Mouse (Mus musculus): ENCODE measurements around the gene Ikzf2.
A peak's percentile ranks its signal among the peaks of the same experiment; 100 is the strongest.

Ikzf2 gene

DNA sequence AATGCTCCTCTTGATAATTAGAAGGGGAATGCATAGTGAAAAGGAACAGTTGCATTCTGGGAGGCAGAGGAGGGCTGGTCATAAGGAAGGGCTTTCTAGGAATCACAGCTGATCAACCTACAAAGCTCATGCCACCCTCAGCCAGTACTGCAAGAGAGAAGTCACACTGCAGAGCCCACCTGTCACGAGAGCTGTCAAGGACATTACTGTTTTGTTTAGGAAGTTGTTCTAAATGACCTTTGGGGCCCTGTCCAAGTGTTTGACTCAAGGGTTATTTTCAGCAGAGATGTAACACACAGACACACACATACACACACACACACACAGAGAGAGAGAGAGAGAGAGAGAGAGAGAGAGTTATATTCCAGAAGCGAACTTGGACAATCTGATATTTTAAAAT, 27.3 kb downstream of the Ikzf2 start:
- DNase-seq (ENCODE audit: low read depth), result no peak

DNA sequence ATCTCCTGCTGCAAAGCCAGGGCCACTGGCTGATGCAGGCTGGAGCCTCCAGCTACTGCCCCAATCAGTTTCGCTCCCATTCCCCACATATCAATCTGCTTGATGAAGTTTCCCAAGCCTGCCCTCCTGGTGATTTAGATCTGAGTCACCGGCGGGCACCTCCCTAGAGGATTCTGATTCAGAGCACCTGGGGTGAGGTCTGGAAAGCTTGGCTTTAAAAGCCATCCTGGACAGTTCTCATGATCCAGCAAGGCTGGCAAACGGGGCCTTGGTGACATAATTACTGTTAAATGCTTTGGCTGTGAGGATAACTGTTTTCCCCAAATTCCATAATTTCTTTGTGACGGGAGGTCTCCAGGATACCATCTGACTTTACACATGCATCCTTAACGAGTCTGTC, 29.0 kb downstream of the Ikzf2 start:
- DNase-seq (ENCODE audit: low read depth), result no peak

DNA sequence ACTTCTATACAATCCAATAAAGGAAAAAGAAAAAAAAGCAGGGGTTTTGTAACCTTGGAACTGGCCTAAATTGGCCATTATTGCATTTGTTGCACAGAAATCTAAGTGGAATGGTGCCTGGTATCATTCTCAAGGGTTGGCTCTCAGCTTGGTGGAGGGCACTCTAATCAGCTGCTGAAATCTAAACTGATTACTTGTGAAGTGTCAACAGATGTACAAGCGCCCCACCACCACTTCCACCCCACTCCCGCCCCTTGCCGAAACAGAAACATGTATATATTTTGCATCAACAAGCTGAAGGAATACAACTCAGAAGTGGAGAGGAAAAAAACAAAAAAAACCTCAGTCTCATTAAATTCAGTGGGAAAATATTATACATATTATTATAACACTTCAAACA, 29.6 kb downstream of the Ikzf2 start:
- peak; percentile 25 for DNase-seq (ENCODE audit: low read depth)

DNA sequence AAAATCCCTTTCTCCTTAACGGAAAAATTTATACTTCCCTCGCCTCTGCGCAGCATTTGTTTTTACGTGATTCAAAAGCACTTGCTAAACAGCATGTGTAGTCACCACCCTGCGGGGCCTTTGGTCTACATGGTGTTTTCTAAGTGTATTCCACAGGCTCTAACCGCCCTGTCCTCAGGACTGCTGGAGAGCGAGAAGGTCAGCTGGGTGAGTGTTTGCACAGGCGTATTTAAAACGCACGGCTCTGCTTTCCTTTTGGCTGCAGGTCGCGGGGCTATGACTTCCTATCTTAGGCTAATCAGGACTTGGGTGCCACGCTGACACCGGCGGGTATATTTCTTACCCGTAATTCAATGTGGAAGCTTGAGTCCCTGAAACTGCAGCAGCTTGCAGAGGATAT, 30.1 kb downstream of the Ikzf2 start:
- DNase-seq (ENCODE audit: low read depth), result peak; percentile 46

DNA sequence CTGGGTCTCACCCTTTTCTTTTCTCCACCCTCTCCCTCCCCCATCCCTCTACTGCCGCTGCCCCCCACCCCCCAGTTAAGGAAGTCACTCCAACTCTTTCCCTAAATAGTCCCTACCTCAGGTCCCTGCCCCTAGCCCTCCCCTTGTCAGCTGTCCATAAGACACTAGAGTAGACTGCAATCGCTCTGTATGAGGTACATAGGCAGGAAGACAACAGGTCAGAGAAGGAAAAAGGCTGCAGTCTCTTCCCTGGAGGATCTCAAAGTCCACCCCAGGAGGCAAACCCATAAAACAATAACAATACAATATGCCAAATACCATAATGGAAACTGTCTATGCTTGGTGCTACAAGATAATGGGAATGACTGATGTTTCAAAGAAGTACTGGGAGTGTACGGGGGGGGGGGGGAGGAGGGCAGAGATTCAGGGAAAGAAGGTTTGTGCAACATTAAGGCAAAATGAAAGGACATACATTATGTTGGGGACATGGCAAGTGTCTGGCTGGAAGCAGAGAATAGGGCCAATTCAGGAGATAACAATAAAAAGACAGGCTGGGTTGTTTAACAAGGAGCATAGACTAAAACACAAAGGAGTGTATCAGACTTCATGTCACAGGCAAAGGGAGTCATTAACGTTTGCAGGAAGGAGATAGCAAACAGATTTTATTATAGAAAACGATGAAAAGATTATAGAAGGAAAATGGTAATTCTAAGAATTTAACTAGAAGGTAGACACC, 30.8 kb downstream of the Ikzf2 start:
- DNase-seq (ENCODE audit: low read depth), result no peak

DNA sequence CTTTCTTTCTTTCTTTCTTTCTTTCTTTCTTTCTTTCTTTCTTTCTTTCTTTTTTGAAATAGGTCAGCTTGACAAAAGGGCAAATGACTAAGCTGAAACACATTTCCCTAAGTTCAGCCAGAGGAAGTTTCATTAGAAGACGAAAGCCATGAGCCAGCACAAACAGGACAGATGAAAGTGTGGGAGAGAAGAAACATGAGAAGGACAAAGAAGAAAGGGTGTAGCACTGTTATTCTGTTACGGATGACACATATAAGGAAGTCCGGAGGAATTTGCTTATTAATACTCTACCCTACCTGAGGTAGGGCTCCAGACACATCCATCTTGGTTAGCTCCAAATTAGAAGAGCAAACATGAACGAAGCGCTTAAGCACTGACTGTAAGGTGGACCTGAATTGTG, 31.7 kb downstream of the Ikzf2 start:
- DNase-seq (ENCODE audit: low read depth), result no peak

DNA sequence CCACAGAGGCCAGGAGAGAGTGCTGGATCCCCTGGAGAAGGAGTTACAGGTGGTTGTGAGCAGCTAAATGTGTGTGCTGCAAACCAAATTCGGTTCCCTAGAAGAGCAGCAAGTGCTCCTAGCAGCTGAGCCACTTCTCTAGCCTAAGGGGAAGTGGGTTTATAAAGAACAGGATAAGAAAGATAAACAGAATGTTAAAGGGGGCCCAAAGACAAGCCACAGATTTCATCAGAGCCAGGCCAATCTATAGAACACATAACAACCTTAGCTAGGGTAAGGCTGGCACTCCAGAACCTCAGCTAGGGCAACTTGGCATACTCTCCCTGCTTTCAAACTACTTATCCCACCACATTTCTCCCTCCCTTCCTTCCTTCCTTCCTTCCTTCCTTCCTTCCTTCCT, 32.1 kb downstream of the Ikzf2 start:
- DNase-seq (ENCODE audit: low read depth), result no peak

DNA sequence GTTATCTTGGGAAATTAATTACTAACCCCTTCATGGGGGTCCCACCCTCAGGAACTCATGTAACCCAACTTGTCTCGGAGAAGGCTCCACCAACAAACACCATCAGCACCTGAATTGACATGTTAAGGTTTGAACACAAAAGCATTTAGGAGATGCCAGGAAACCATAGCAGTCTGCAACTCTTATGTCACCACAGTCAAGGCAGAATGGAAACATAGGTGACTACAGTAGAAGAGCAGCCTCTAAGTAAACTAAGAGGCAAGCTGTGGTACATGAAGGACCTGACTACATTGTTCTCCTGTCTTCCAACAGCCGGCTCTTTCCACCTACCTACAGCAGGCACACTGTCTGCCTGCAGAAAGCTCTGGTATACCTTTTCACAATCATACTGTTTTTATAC, 33.6 kb downstream of the Ikzf2 start:
- no peak for DNase-seq (ENCODE audit: low read depth)

DNA sequence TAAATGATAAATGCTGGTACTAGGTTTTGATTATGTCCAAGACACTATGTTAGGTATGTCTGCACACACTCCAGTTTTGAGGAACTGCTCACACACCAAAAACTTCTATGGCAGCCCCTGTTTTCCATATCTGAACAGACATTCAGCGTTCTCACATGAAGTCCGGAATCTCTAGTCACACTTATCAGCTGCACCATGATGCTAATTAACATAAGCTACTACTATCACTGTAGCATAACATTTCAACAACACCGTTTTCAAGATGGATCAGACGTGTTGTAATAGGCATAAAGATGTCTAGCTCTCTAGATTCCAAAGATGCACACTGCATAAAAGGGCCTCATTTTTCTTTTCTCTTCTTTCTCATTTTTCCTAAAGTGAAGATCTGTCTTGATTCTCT, 43.9 kb downstream of the Ikzf2 start:
- no peak for DNase-seq (ENCODE audit: low read depth)

DNA sequence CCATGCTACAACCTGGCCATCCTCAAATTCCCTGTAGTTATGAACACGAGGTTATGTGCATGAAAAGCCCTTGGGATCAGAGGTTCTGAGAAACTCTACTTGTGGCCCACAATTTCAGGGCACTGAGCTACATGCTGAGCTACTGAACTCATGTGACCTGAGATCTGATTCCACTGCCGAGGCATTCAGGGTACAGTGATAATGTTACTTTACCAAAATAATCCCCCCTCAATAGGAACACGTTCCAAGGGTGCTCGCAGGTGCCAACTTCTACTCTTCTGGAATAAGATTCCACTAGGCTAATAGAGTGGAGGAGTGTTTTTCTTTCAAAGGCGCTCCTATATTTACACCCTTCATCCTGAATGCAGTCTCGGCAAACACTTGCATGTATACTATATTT, 45.1 kb downstream of the Ikzf2 start:
- DNase-seq (ENCODE audit: low read depth), result no peak

DNA sequence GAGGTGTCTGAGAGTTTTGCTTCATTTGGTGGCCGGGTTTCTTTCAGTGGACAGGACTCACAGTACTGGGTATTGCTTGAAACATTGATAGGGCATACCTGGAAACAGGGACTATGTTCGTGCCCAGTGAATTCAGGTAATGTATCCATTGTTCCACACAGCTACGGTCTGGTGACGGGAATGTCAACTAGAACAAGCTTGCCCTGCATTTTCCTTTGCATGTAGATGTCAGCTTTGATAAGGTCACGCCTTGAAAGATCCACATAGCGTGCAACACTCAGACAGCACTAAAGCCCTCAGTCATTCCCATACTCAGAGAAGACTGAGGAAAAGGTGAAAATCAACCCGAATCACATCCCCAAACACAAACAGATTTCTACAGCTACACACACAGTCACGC, 48.7 kb downstream of the Ikzf2 start:
- peak; percentile 22 for DNase-seq (ENCODE audit: low read depth)

DNA sequence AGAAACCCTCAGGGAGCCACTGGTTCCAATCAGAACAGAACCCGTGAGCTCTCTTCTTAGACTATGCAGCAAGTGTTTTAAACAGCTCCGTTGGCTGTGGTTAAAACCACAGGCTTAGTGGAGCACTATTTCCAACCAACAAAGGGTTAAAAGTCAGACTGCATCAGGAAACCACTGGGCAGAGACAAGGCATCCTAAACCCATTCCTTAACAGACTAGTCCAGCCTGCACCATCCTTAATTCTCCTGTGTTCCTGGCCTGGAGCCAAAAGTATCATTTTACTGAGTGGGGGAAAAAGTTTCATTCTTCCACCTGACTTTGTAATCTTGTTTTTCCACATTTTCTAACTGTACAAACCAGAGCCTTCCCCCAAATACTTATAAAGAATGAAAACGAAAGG, 49.1 kb downstream of the Ikzf2 start:
- DNase-seq (ENCODE audit: low read depth), result no peak

DNA sequence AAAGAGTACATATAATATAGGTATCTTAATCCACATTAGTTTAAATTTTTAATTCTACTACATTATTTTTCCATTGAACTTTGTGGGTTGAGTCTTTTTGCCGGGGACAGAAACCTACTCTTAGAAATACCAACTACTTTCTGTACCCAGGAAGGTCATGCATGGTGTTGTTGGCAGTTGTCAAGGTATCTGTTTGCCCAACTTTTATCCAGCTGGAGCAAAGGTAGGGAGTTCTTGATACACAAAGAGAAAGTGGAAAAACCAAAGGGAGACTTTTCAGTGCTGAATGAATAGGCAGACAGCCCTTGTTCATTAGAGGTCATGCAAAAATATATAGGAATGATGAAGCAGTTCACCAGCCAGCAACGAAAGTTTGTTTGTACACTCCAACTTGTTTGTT, 52.8 kb downstream of the Ikzf2 start:
- DNase-seq (ENCODE audit: low read depth), result no peak

DNA sequence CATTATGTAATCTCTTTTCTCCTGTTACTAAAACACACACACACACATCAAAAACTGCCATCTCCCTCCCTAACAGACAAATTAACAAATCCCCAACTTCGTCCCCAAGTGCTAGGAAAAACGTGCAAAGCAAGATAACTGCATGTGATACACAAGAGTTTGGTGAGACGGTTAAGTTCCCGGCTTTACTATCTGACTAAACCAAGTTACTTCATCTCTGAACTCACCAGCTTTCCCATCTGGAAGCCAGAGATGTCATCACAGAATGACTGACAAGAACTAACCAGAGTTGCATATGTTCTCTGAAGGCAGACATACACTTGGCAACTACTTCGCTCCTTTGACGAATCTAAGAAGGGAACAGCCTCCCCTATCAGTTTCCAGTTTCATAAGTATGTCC, 56.5 kb downstream of the Ikzf2 start:
- DNase-seq (ENCODE audit: low read depth), result no peak

DNA sequence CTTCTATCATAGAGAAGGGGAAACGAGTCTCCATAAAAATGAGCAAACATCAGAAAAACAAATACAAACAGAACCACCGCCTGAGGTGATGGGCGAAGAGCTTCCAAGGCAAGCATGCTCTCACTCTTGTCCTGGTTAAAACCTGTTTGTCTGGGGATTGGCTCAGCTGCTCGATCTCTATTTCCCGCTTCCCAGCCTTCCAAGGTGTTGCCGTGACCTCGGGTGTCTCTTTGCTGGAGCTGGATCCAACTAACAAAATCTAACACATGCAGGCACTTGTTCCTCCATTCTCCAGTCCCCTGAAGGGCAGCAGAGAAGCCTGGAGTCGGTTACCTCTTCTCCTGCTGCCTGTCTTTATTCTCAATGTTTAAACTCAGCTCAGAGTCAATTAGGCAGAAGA, 57.5 kb downstream of the Ikzf2 start:
- no peak for DNase-seq (ENCODE audit: low read depth)

DNA sequence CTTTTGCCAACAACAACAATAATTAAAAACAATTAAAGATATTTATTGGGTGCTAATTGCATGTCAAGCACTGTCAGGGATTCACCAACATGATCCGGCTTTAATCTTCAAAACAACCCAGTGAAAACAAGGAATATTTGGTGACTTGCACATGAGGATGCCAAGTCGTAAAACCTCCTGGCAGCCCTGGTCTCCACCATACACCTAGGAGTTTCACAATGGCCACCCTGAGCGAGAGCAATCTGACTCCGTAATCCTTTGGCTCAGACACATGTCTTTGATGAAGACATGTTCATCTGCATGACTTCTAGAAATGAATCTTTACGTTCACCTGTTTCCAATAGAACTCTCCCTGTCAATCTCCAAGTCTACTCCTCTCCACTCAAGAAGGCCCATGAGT, 75.0 kb downstream of the Ikzf2 start:
- DNase-seq (ENCODE audit: low read depth), result no peak

DNA sequence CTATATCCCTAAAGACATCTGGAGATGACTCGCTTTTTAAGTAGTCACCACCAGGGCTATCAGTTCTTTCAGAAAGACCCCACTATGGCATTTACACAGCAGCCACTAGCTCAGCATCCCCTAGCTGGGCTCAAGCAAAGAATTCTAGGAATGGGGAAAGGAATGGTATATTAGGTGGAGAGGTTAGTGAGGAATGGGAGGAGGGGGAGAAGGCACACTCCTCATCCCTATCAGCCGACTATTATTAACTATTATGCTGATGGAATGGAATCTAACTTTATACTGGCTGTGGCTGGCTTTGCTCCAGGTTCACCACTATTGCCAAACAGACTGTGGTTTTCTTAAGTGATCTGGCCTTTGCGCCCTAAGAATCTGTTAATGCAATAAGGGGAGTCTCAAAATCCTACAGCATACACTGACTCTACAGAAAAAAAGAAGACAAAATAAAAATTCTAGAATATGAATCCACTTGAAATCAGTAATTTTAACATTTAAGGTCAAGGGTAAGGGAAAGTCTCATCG, 75.8 kb downstream of the Ikzf2 start:
- no peak for DNase-seq (ENCODE audit: low read depth)

DNA sequence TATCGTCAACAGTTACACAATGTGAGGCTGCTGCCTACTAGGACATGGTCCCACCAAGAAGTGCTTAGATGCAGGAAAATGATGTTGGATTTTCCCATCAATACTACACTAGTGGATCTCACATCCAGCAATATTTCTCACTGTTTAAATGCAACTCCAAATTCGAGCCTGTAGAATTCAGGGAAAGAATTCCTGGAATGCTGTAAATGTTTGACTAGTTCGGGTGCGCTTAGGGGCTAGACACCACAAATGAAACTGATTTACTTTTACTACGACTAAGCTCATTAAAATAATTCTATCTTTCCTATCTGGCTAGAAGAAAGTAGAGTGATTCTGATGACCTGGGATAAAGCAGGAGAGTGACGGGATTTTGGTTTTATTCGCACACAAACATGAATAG, 76.3 kb downstream of the Ikzf2 start:
- no peak for DNase-seq (ENCODE audit: low read depth)

DNA sequence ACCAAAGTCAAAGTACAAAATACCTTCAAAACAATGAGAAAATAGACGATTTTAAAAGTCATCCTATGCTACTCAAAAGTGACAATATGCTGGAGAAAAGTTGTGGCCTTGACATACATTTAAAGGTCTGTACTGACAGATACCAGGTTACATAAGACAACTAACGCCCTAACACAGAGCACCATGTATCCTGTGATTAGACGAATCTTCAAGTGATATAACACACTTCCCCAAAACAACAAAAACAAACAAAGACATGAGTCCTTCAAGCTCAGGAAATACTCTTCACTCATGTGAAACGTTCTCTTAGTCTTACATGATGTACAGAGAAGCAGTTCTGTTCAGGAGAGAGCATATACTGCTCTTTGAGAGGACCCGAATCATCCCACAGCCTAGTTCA, 78.2 kb downstream of the Ikzf2 start:
- no peak for DNase-seq (ENCODE audit: low read depth)

DNA sequence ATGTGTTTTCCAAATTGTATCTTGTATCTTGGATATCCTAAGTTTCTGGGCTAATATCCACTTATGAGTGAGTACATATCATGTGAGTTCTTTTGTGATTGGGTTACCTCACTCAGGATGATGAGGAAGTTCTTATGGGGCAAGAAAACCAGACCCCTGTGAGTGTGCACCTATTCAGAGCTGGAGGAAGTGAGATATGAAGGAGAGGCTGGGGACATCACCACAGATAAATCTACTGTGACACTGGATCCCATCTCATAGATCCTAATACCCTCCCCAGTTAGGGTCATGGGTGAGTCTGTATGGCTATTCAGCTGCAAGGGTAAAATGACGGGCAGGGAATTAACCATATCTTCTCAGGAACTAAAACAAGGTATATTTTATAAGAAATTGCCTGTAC, 80.2 kb downstream of the Ikzf2 start:
- no peak for DNase-seq (ENCODE audit: low read depth)

DNA sequence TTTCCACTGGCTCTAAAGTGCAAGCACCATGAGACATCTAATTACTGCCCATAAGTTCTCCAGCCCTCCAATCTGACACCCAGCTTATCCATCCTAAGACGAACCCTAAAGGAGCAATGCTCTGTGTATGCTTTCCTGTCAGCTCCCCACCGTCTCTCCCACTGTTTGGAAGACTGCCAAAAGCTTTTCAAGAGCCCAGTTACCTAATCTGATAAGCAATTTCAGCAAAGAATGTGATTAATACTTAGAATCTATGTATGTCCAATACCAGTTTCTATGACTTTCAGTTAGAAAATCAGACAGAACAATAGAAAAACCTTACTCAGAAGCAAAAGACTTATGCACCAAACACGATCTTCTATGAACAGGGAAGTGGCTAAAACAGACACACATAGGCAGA, 82.8 kb downstream of the Ikzf2 start:
- DNase-seq (ENCODE audit: low read depth), result no peak

DNA sequence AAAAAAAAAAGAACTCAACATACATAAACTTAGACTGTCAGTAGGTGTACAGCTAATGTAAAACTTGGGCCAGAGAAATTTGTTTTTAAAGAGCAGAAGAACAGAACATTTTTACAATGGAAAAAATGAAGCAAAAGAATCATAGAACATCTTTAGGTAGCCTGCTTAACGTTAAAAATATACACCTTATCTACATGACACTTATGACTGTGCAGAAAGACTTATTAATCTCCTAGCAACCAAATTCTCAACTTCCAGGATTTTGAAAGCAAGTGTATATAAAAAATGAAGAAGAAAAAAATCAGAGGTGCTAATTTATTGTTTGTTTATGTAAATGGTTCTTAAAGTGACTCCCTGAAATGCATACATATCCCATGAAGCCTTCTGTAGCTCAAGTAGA, 86.1 kb downstream of the Ikzf2 start:
- DNase-seq (ENCODE audit: low read depth), result no peak

DNA sequence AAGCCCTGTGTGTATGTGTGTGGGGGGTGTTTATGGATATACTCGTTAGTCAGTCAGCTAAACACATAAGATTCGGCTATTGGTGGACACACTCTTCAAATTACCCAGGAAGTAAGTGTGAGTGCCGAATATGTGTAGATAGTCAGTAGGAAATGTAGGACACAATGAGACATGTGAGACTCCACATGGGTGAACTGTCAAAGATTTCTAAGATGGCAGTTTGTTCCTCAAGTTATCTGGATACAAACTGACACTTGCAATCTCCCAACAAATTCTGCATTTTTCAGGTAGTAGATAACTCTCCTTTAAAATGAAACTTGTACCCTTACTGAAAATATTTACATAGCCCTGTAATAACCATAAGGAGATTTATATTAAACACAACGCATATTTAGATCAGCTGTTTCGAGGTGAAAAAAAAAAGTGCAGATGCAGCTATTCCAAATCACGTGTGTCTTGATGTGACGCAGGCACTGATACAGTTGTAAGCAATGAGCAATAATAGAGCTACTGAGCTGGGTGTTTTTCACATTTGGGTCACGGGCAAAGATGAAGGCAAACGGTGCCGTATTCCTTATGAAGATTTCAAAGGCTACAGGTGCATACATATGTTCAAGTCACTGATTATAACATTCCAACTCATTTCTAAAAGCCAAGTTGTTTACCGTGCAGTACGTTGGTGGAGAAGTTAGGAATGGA, 87.8 kb downstream of the Ikzf2 start:
- DNase-seq (ENCODE audit: low read depth), result no peak

DNA sequence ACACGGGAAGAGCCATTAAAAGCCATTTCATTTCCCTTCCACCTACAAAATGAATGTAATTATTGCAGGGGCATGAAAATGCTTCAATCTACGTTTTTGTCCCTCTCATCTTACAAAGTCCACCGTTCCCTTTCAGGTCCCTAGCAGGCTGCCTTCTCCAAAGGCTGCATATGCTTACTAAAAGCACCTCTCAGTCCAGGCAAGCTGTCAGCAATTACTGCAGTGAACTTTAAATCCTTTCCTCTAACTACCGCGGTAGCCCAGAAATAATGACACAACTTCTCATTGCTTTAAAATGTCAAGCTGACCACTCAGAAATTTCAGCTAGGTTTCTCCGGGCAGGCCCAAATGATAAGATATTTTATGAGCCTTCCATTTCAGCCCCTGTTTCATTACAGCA, 95.2 kb downstream of the Ikzf2 start:
- DNase-seq (ENCODE audit: low read depth), result no peak
